Mouse (Mus musculus): Measurements from ENCODE around the gene Ralgapb.

Ralgapb gene

DNA sequence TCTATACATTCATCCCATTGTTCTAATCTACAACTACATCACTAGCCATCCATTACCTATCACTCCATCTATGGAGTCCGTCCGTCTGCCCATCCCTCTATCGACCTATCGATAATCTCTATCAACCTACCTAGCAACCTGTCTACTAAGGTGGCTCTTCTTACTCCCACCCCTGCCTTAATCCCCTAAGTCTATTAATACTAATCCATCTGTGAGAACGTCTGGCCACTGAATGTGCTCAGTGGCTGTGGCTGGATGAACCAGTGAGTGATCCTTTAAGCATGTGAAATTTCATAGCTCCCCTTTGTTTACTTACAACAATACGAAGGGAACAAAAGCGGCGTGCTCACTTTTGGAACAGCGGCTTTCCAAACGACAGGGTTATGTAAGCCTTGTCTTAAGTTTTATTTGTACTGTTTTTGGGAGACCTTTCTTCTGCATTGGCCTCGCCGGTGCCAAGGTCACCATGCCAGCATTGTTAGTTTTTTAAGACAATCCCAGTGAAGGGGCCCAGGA is 104.2 kb downstream of the Ralgapb start:
- DNase-seq (ENCODE audit: low spot score in 2 of 2): no peak

DNA sequence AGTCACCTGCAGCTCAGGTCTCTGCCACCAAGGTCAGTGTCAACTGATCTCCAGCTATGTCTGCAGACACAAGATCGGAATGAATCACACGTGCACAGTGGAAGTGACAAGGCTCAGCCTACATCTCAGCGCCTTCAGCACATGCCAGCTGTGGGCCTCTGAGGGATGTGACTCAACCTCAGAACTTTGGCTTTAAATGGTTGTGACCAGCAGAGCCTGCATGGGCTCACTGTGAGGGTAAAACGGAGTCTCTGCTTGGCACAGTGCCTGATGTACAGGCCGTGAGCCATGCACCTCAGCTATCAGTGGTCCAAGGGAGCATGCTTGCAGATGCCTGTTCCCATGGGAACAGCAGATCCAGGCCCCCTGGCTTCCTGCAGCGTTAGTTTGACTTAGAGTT is 108.9 kb downstream of the Ralgapb start:
- DNase-seq (ENCODE audit: low spot score in 2 of 2): no peak

DNA sequence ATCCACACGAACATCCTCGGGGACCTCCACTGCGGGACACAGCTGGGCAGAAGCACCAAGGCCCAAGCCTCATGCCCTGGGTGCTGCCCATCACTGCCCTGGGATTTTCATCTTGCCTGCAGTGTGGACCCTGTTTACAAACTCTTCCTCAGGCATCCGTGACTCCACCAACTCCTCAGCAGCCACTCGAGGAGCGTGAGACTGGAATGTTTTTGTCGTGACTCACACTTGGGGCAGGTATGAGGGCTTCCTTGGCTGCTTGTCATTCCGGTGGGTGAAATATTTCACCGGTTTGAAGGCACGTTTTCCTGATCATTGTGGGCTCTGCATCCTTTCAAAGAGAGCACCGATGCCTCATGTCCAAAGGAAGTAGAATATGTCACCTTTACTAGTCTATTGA is 109.4 kb downstream of the Ralgapb start:
- DNase-seq (ENCODE audit: low spot score in 2 of 2): no peak

DNA sequence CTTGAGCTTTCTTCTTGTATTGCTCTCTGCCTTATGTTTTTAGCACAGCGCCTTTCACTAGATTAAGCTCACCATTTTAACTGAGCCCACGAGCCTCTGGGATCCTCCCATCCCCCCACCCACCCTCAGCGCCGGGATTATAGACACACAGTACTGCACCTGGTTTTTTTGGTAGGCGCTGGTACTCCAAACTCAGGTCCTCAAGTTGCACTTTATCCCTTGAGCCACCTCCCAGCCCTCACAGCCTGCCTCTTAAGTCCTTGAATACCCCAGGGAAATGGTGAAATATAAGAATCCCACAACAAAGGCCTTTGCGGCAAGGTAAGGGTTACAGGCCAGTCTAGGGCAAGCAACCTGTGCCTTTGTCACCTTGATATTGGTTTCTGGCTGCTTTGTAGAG is 110.2 kb downstream of the Ralgapb start:
- DNase-seq (ENCODE audit: low spot score in 2 of 2): no peak

DNA sequence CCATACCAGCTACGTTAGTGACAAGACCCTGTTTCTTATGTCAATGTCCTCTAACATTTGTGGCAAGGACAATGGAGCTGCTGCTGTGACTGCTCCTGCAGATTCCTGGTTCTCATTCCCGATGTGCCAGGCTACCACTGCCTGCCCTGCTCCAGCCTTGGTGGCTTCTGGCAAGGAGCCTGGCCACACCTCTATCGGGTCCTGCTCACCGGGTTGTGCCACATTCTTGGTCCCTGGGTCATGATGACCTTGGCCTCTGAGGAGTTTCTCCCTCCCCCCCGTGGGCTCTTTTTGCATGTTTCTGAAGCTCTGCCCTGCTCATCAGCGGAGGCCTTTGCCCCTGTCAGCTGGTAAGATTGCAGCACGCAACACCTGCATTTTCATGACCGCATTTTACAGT is 113.4 kb downstream of the Ralgapb start:
- no peak for DNase-seq (ENCODE audit: low spot score in 2 of 2)

DNA sequence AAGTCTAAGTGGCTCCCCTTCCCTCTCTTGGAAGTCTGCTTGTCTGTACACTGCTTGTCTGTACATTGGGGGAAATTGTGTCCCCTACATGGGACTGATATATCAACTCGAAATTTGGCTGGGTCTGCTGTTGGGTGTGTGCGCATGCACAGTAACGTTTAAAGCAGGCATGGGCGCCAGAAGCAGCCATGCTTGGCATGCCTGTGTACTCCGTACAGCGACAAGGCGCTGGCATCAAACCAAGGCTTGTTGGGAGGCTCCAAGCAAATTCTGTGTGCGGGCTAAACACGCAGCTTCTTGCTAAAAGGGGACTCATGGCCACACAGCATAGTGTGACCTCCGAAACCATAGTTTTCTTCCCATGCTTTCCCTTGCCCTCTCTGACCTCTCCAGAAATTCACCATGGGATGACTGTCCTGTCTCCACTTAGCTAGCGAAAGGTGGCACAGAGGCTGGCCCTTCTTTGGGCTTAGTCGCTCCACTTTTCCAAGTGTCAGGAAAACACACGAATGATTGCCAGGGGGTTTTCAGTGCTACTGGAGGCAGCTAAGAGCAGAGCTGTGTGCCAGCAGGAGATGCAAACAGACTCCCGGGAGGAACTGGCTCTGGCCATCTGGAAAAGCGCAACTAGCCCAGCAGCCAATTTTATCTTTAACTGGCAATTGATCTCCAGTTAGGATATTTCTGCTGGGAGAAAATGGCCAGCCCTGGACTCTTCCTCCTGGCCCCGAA is 114.6 kb downstream of the Ralgapb start:
- no peak for DNase-seq (ENCODE audit: low spot score in 2 of 2)

DNA sequence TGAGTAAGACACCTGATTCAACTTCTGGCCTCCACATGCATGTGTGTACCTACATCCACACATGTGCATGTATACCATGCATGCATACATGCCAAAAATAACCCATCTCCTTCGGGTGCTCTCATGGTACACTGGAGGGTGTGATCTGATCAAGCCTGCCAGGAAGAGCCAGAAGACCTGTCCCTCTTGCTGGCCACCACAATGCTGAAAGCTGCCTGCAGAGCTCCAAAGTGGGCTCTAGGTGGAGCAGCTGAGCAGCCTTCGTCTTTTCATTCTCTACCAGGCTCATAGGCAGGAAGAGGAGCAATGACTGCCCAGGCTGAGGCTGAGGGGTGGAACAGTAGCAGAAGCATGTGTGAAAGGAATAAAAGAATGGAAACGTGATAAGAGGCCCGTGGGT is 124.4 kb downstream of the Ralgapb start:
- DNase-seq (ENCODE audit: low spot score in 2 of 2): peak in 1 of 2 experiments; percentile 18

DNA sequence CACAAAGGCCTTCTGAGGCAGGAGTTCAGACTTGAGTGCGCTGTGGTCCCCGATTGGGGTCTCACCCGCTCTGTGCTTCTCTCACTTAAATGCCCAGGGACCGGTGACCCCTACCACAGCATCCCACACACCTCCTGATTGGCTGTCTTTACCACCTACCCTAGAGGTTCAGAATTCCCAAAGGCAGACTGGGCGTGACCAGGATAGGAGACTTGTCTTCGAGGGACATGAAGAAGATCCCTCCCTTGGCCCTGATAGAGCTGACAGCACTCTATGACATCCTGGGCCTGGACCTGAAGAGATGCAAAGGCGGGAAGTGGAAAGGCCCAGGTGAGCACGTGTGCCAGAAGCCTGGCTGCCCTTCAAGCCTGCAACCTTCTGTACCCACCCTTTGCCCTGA is 124.9 kb downstream of the Ralgapb start:
- DNase-seq (ENCODE audit: low spot score in 2 of 2): no peak

DNA sequence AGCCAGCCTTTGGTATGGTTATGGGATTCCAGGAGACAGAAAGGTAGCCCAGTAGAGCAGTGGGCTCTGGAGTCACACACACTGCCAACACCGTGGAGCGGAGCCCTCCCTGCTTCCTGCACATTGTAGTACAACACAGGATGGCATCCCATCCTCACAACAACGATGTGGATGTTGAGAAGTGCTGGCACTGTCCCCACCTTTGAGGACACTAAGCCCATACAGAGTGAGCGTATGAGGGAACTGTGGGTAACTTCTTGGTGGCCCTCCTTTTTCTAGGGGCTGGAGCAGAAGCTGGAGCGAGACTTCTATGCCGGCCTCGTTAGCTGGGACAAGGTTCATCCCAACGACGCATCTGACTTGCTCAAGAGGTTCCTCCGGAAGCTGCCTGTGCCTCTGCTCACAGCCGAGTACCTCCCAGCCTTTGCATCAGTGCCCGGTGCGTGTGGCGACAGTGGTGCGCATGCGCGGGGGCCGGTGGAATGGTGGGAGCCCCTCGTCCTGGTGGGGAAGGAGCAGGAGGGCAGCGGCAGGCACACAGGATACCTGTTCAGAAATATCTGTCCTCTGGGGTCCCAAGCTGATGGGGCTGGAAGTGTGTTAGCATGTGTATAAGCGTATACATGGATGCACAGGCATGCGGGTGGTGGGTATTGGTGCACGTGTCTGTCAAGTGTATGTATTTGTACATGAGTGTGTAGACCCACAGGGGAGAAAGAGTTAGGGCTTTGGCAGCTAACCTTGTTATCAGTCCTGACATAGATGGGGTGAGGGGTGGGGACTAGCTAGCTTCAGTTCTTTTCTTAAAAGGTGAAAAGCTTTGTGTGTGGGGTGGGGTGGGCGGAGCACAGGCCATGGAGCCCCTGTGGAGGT is 130.0 kb downstream of the Ralgapb start:
- DNase-seq (ENCODE audit: low spot score in 2 of 2): no peak

DNA sequence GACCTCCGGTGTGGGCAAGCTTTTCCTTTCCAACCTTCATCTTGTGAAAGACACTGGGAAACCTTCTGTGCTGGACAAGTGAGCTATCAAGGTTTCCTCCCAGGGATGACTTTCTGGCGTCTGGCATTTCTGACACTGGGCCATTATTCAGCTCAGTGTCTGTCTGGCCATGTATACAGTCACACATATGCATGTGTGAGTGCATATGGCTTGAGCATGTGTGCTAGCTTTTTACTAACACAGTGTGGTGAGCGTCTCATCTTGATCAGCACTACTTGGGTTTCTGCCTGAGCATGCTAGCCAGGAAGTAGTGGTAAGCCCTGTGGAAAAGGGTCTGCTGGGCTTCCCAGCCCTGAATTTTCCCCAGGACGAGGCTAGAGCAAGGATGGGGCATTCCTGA is 131.6 kb downstream of the Ralgapb start:
- DNase-seq (ENCODE audit: low spot score in 2 of 2): no peak

DNA sequence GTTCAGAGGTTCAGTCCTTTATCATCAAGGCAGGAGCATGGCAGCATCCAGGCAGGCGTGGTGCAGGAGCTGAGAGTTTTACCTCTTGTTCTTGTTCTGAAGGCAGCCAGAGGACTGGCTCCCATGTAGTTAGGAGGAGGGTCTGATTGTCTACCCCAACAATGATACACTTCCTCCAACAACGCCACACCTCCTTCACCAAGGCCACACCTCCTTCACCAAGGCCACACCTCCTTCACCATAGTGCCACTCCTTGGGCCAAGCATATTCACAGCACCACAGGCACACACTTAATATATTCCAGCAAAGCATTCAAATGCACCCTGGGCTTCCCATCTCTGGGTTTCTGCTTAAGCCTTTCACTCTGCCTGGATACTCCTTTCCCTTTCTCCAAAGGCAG is 135.6 kb downstream of the Ralgapb start:
- DNase-seq (ENCODE audit: low spot score in 2 of 2): no peak

DNA sequence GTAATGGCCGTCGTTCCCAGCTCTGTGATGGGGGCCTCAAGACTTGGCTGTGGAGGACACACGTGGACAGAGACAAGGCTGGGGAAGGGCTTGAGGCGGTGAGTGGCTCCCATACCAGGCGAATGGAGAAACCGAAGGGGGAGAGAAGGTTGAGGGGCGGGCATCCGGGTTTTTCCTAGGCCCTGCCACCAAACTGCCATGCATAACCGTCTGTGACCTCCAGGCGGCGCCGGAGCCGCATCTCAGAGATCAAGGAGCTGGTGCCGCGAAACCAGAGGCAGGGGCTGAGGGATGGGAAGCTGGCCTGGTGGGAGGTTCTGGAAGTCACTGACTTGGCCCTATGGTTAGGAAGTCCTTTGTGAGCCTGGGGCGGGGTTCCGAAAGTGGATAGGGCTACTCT is 137.1 kb downstream of the Ralgapb start:
- DNase-seq (ENCODE audit: low spot score in 2 of 2): peak; percentile 49 to 64
